Mouse (Mus musculus) megakaryocyte, embryonic 14.5 days (primary cell): Measurements from ENCODE around the gene Cab39. TPM values are rescaled to one million over a fixed set of nuclear protein-coding genes. Genes with fewer than 3 reads are reported as not detected.
A peak's percentile ranks its signal among the peaks of the same experiment; 100 is the strongest.
"Not testable (repeated sequence)": the region's sequence is repeated elsewhere in the genome, so short reads cannot be mapped to it uniquely, and the experiment has no call there.

Experiments used
- H3K27me3 ChIP-seq: replicated peaks from 2 replicates; pipeline ENCODE3; 2012; ENCODE audit warnings: inconsistent platforms
- H3K36me3 ChIP-seq: replicated peaks from 2 replicates; pipeline ENCODE3; 2012; ENCODE audit warnings: low read length, inconsistent platforms, mixed read lengths
- H3K4me1 ChIP-seq: 2 replicates; pipeline ENCODE4 v1.6.1; 2012; ENCODE audit warnings: inconsistent platforms
- H3K4me3 ChIP-seq: replicated peaks from 2 replicates; pipeline ENCODE3; 2012; ENCODE audit warnings: moderate library complexity, mild to moderate bottlenecking, inconsistent platforms
- H3K9me3 ChIP-seq: 2 replicates; pipeline ENCODE4 v1.6.1; 2012; ENCODE audit warnings: inconsistent platforms
- FLI1 ChIP-seq: IDR thresholded peaks from 2 replicates; pipeline ENCODE4 v1.6.1; 2012; ENCODE audit warnings: low read length, inconsistent platforms, mixed read lengths
- GATA1 ChIP-seq: IDR thresholded peaks from 3 replicates; pipeline ENCODE4 v1.6.1; 2012; ENCODE audit warnings: mixed read lengths, low read length, inconsistent platforms, borderline replicate concordance
- polyA plus RNA-seq: library from polyadenylated mRNA; stranded (reverse); fragments of >175 nt; gene quantifications from 2 replicates; pipeline ENCODE4 v1.2.3, GENCODE M21; 2012; ENCODE audit warnings: low replicate concordance; ENCODE audit not compliant: insufficient read depth

The Cab39 gene
- polyA plus RNA-seq, 1 experiment = 12.9 TPM

GRCm38 (mm10) chr1:85810787-85811186, 17.5 kb downstream of the Cab39 start:
- Histone ChIP-seq H3K27me3 (no peaks in the 10 kb centered on the region), H3K36me3 (peaks cover 29% of the 10 kb centered on the region), H3K4me3 (no peak overlapping the region), H3K4me1 (peaks cover 73% of the 10 kb centered on the region), H3K9me3 (no peaks in the 10 kb centered on the region)
- TF ChIP-seq FLI1 = no peak
- TF ChIP-seq GATA1 = no peak

- H3K9me3 ChIP-seq, H3K4me3 ChIP-seq, H3K27me3 ChIP-seq: not testable (repeated sequence)
- peaks cover 52% of the 10 kb centered on the region for H3K36me3 ChIP-seq
- H3K4me1 ChIP-seq = peaks cover 54% of the 10 kb centered on the region
Measured at GRCm38 (mm10) chr1:85814213-85814612, 21.0 kb downstream of the Cab39 start.

- H3K4me1 ChIP-seq = peaks cover 36% of the 10 kb centered on the region
- peaks cover 86% of the 10 kb centered on the region for H3K36me3 ChIP-seq
- no peaks in the 10 kb centered on the region for H3K9me3 ChIP-seq
- H3K27me3 ChIP-seq = no peaks in the 10 kb centered on the region
- no peak overlapping the region for H3K4me3 ChIP-seq
- TF ChIP-seq FLI1 (no peak), GATA1 (no peak)
Measured at GRCm38 (mm10) chr1:85818121-85818520, 24.9 kb downstream of the Cab39 start.

GRCm38 (mm10) chr1:85819695-85820094, 26.5 kb downstream of the Cab39 start:
- Histone ChIP-seq H3K4me3 (no peak overlapping the region), H3K4me1 (peaks cover 29% of the 10 kb centered on the region), H3K27me3 (no peaks in the 10 kb centered on the region), H3K9me3 (no peaks in the 10 kb centered on the region), H3K36me3 (peaks cover 97% of the 10 kb centered on the region)
- TF ChIP-seq FLI1 (no peak), GATA1 (no peak)

GRCm38 (mm10) chr1:85822239-85822638, 29.0 kb downstream of the Cab39 start:
- TF ChIP-seq FLI1 (no peak), GATA1 (no peak)
- H3K9me3 ChIP-seq = no peaks in the 10 kb centered on the region
- H3K27me3 ChIP-seq = no peaks in the 10 kb centered on the region
- peaks cover 19% of the 10 kb centered on the region for H3K4me1 ChIP-seq
- no peak overlapping the region for H3K4me3 ChIP-seq
- peaks cover 97% of the 10 kb centered on the region for H3K36me3 ChIP-seq

GRCm38 (mm10) chr1:85824905-85825304, 31.7 kb downstream of the Cab39 start:
- Histone ChIP-seq H3K27me3 (no peaks in the 10 kb centered on the region), H3K4me1 (peaks cover 38% of the 10 kb centered on the region), H3K4me3 (no peak overlapping the region), H3K9me3 (no peaks in the 10 kb centered on the region), H3K36me3 (peaks cover 94% of the 10 kb centered on the region)
- TF ChIP-seq FLI1 = no peak
- no peak for TF ChIP-seq GATA1

GRCm38 (mm10) chr1:85827166-85827565, 33.9 kb downstream of the Cab39 start:
- Histone ChIP-seq H3K27me3 (no peaks in the 10 kb centered on the region), H3K9me3 (no peaks in the 10 kb centered on the region), H3K36me3 (peaks cover 89% of the 10 kb centered on the region), H3K4me3 (no peak overlapping the region), H3K4me1 (peaks cover 51% of the 10 kb centered on the region)
- TF ChIP-seq GATA1 (no peak), FLI1 (no peak)

- H3K27me3 ChIP-seq = no peaks in the 10 kb centered on the region
- H3K36me3 ChIP-seq = peaks cover 87% of the 10 kb centered on the region
- H3K4me1 ChIP-seq = peaks cover 47% of the 10 kb centered on the region
- H3K9me3 ChIP-seq = no peaks in the 10 kb centered on the region
- TF ChIP-seq GATA1 (no peak), FLI1 (no peak)
- no peak overlapping the region for H3K4me3 ChIP-seq
Measured at GRCm38 (mm10) chr1:85829016-85829415, 35.8 kb downstream of the Cab39 start.

- Histone ChIP-seq H3K4me1 (peaks cover 51% of the 10 kb centered on the region), H3K4me3 (peak overlapping the region; percentile 83), H3K36me3 (peaks cover 91% of the 10 kb centered on the region), H3K27me3 (no peaks in the 10 kb centered on the region), H3K9me3 (no peaks in the 10 kb centered on the region)
- TF ChIP-seq GATA1 = no peak
- no peak for TF ChIP-seq FLI1
Measured at GRCm38 (mm10) chr1:85838056-85838455, 44.8 kb downstream of the Cab39 start.

- TF ChIP-seq FLI1 = no peak
- TF ChIP-seq GATA1 = no peak
- peaks cover 93% of the 10 kb centered on the region for H3K36me3 ChIP-seq
Measured at GRCm38 (mm10) chr1:85839356-85839755, 46.1 kb downstream of the Cab39 start.

GRCm38 (mm10) chr1:85839790-85840189, 46.5 kb downstream of the Cab39 start:
- no peaks in the 10 kb centered on the region for H3K27me3 ChIP-seq
- H3K4me1 ChIP-seq = peaks cover 57% of the 10 kb centered on the region
- TF ChIP-seq GATA1 (no peak), FLI1 (no peak)
- H3K9me3 ChIP-seq = no peaks in the 10 kb centered on the region
- H3K4me3 ChIP-seq = no peak overlapping the region
- H3K36me3 ChIP-seq = peaks cover 92% of the 10 kb centered on the region

More at GRCm38 (mm10) chr1:85839356-85839755, 46.1 kb downstream of the Cab39 start:
- H3K27me3 ChIP-seq = no peaks in the 10 kb centered on the region
- H3K9me3 ChIP-seq = no peaks in the 10 kb centered on the region
- no peak overlapping the region for H3K4me3 ChIP-seq
- H3K4me1 ChIP-seq = peaks cover 58% of the 10 kb centered on the region
